Mouse (Mus musculus): Measurements from ENCODE around the gene Ifngr1. TPM values are rescaled to one million over a fixed set of nuclear protein-coding genes. Genes with fewer than 3 reads are reported as not detected.

Ifngr1 gene
- 5.9 and 6.9 TPM in 2 replicates for polyA plus RNA-seq (2012; rRNA removed)

- H3K27ac ChIP-seq (ENCODE audit: control insufficient read depth, insufficient read depth, low read depth, low read length) = peak within 1 kb of the TSS; percentile 74
- H3K4me3 ChIP-seq (ENCODE audit: control insufficient read depth, low read depth, low read length) = peak within 1 kb of the TSS; percentile 86
- H3K4me1 ChIP-seq (ENCODE audit: control insufficient read depth, insufficient read depth, low read length) = 0 out of 2 replicates have a peak, but pooled peaks cover 3% of the 10 kb centered on the region
- no peaks in the 10 kb centered on the region for H3K27me3 ChIP-seq (ENCODE audit: control insufficient read depth, insufficient read depth, low read length)
- no peaks in the 10 kb centered on the region for H3K36me3 ChIP-seq (ENCODE audit: control insufficient read depth, insufficient read depth, low read length)
- TF ChIP-seq POLR2A (IDR thresholded peaks at IDR 0.05; ENCODE audit: control insufficient read depth, low read depth, low read length) (peak; percentile 64), CTCF (IDR thresholded peaks at IDR 0.05; ENCODE audit: control insufficient read depth, insufficient read depth, insufficient replicate concordance, low read depth, low read length) (no peak)
Observed at GRCm38 (mm10) chr10:19591641-19592441, at the start of gene Ifngr1. TSS of gene Ifngr1 (plus strand) at chr10:19591949.

DNA sequence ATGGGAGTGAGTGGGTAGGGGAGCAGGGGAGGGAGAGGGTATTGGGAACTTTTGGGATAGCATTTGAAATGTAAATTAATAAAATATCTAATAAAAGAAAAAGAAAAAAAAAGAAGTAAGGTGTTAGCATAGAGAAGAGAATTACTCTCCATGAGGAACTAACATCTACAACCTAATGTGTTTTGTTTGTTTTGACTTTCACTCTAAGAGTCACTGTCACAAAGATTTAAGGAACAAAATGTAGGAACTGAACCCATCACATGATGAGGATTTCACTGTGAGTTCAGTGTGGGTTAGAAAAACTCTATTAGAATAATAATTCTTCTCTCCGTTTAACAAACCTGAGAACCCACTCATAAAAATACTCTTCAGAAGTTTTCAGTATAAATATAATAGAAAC, 44.9 kb upstream of the Ifngr1 start:
- Histone ChIP-seq H3K4me3 (ENCODE audit: control insufficient read depth, low read depth, low read length) (no peak overlapping the region), H3K4me1 (ENCODE audit: control insufficient read depth, insufficient read depth, low read length) (no peaks in the 10 kb centered on the region), H3K27me3 (ENCODE audit: control insufficient read depth, insufficient read depth, low read length) (no peaks in the 10 kb centered on the region), H3K27ac (ENCODE audit: control insufficient read depth, insufficient read depth, low read depth, low read length) (no peak overlapping the region), H3K36me3 (ENCODE audit: control insufficient read depth, insufficient read depth, low read length) (no peaks in the 10 kb centered on the region)
- TF ChIP-seq CTCF (IDR thresholded peaks at IDR 0.05; ENCODE audit: control insufficient read depth, insufficient read depth, insufficient replicate concordance, low read depth, low read length) (no peak), POLR2A (IDR thresholded peaks at IDR 0.05; ENCODE audit: control insufficient read depth, low read depth, low read length) (no peak)

- no peaks in the 10 kb centered on the region for H3K36me3 ChIP-seq (ENCODE audit: control insufficient read depth, insufficient read depth, low read length)
- H3K27ac ChIP-seq (ENCODE audit: control insufficient read depth, insufficient read depth, low read depth, low read length) = no peak overlapping the region
- no peaks in the 10 kb centered on the region for H3K4me1 ChIP-seq (ENCODE audit: control insufficient read depth, insufficient read depth, low read length)
- TF ChIP-seq POLR2A (IDR thresholded peaks at IDR 0.05; ENCODE audit: control insufficient read depth, low read depth, low read length) (no peak), CTCF (IDR thresholded peaks at IDR 0.05; ENCODE audit: control insufficient read depth, insufficient read depth, insufficient replicate concordance, low read depth, low read length) (no peak)
- no peak overlapping the region for H3K4me3 ChIP-seq (ENCODE audit: control insufficient read depth, low read depth, low read length)
- H3K27me3 ChIP-seq (ENCODE audit: control insufficient read depth, insufficient read depth, low read length) = no peaks in the 10 kb centered on the region
Observed at GRCm38 (mm10) chr10:19548016-19548415, 43.7 kb upstream of the Ifngr1 start.

- Histone ChIP-seq H3K4me1 (ENCODE audit: control insufficient read depth, insufficient read depth, low read length) (no peaks in the 10 kb centered on the region), H3K4me3 (ENCODE audit: control insufficient read depth, low read depth, low read length) (no peak overlapping the region), H3K36me3 (ENCODE audit: control insufficient read depth, insufficient read depth, low read length) (no peaks in the 10 kb centered on the region), H3K27ac (ENCODE audit: control insufficient read depth, insufficient read depth, low read depth, low read length) (no peak overlapping the region), H3K27me3 (ENCODE audit: control insufficient read depth, insufficient read depth, low read length) (no peaks in the 10 kb centered on the region)
- TF ChIP-seq POLR2A (IDR thresholded peaks at IDR 0.05; ENCODE audit: control insufficient read depth, low read depth, low read length) = no peak
- TF ChIP-seq CTCF (IDR thresholded peaks at IDR 0.05; ENCODE audit: control insufficient read depth, insufficient read depth, insufficient replicate concordance, low read depth, low read length) = no peak
Observed at GRCm38 (mm10) chr10:19548491-19548890, 43.3 kb upstream of the Ifngr1 start.

GRCm38 (mm10) chr10:19551585-19551984, 40.2 kb upstream of the Ifngr1 start:
- H3K4me1 ChIP-seq (ENCODE audit: control insufficient read depth, insufficient read depth, low read length) = no peaks in the 10 kb centered on the region
- no peaks in the 10 kb centered on the region for H3K36me3 ChIP-seq (ENCODE audit: control insufficient read depth, insufficient read depth, low read length)
- H3K27me3 ChIP-seq (ENCODE audit: control insufficient read depth, insufficient read depth, low read length) = no peaks in the 10 kb centered on the region
- H3K4me3 ChIP-seq (ENCODE audit: control insufficient read depth, low read depth, low read length) = no peak overlapping the region
- H3K27ac ChIP-seq (ENCODE audit: control insufficient read depth, insufficient read depth, low read depth, low read length) = no peak overlapping the region
- TF ChIP-seq CTCF (IDR thresholded peaks at IDR 0.05; ENCODE audit: control insufficient read depth, insufficient read depth, insufficient replicate concordance, low read depth, low read length) (no peak), POLR2A (IDR thresholded peaks at IDR 0.05; ENCODE audit: control insufficient read depth, low read depth, low read length) (no peak)

- H3K4me1 ChIP-seq (ENCODE audit: control insufficient read depth, insufficient read depth, low read length) = no peaks in the 10 kb centered on the region
- TF ChIP-seq POLR2A (IDR thresholded peaks at IDR 0.05; ENCODE audit: control insufficient read depth, low read depth, low read length) (no peak), CTCF (IDR thresholded peaks at IDR 0.05; ENCODE audit: control insufficient read depth, insufficient read depth, insufficient replicate concordance, low read depth, low read length) (no peak)
- no peak overlapping the region for H3K27ac ChIP-seq (ENCODE audit: control insufficient read depth, insufficient read depth, low read depth, low read length)
- H3K36me3 ChIP-seq (ENCODE audit: control insufficient read depth, insufficient read depth, low read length) = no peaks in the 10 kb centered on the region
- H3K27me3 ChIP-seq (ENCODE audit: control insufficient read depth, insufficient read depth, low read length) = no peaks in the 10 kb centered on the region
- no peak overlapping the region for H3K4me3 ChIP-seq (ENCODE audit: control insufficient read depth, low read depth, low read length)
Observed at GRCm38 (mm10) chr10:19553857-19554256, 37.9 kb upstream of the Ifngr1 start.

DNA sequence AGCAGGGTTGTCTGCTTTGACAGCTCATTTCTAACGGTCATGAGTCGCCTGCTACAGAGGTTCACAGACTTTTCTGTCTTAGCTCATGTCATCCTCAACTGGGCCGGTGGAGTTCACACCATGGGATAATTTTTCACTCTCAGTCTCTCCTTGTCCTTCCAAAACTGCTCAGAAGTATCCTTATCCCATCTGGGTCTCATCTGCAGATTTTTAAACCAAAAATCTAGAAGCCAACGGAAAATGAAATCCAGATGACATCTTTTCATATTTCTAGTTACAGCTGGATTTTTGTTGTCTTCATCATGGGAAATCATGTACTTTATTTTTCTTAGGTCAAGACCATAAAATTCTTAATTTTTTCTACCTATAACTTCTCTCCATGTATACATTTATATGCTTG, 34.1 kb upstream of the Ifngr1 start:
- TF ChIP-seq CTCF (IDR thresholded peaks at IDR 0.05; ENCODE audit: control insufficient read depth, insufficient read depth, insufficient replicate concordance, low read depth, low read length) (no peak), POLR2A (IDR thresholded peaks at IDR 0.05; ENCODE audit: control insufficient read depth, low read depth, low read length) (no peak)
- H3K36me3 ChIP-seq (ENCODE audit: control insufficient read depth, insufficient read depth, low read length) = no peaks in the 10 kb centered on the region
- H3K27ac ChIP-seq (ENCODE audit: control insufficient read depth, insufficient read depth, low read depth, low read length) = no peak overlapping the region
- H3K27me3 ChIP-seq (ENCODE audit: control insufficient read depth, insufficient read depth, low read length) = no peaks in the 10 kb centered on the region
- H3K4me3 ChIP-seq (ENCODE audit: control insufficient read depth, low read depth, low read length) = no peak overlapping the region
- H3K4me1 ChIP-seq (ENCODE audit: control insufficient read depth, insufficient read depth, low read length) = no peaks in the 10 kb centered on the region

All from testis, adult 2 months (tissue).